Mouse (Mus musculus) testis, postnatal 14 days (tissue): ENCODE data around the gene Fam189a1.

Source experiments
- DNase-seq: peaks from one replicate; pipeline ENCODE4 v3.0.0; 2021; ENCODE audit warnings: low spot score

Fam189a1 gene

DNA sequence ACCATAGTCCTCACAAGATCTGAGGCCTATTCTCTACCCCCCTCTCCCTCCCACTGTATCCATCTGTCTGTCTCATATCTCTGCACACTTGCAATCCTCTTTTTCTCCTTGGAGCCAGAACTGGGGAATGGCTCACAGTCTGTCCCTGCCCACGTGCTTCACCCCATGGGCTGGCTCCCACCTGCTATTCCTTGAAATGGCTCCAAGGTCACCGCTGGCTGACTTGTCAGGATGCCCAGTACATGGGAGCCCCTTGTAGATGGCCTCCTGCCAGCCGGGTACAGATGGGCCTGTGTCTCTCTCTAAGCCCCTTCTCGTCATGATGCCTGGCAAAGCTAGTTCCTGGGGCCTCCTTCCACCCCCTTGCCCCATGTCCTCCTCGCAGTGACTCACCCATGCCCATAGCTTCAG is 428.2 kb downstream of the Fam189a1 start:
- DNase-seq, result peak; percentile 10

DNA sequence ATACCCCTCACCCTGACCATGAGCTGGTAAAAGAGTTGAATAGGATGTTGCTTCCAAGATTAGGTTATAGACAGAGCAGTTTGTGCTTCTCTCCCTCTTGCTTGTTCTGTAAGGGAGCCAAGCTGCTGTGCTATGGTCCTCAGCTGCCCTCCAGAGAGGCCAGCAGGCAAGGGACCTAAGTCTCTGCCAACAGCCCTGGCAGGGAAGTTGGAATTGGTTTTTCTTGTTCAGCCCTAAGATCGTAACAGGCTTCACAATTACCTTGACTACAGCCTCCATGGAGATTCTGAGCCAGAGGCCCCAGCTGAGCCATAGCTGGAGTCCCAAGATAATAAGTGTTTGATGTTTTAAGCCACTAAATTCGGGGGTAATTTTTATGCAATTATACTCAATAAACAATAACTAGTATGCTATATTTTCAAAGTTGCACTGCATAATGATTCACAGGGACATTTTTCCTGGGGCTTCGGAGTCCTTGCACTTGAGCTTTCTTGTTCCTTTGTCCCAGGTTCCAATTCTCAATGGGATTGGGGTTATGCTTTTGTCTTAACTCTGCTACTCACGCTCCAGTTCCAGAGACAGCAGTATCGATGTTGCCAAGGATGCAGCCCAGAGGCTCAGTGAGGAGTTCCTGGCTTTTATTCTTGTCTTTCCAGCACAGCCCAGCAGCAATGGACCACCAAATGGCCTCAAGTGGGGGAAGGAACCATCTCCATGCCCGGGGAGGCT is 430.2 kb downstream of the Fam189a1 start:
- DNase-seq, result no peak

DNA sequence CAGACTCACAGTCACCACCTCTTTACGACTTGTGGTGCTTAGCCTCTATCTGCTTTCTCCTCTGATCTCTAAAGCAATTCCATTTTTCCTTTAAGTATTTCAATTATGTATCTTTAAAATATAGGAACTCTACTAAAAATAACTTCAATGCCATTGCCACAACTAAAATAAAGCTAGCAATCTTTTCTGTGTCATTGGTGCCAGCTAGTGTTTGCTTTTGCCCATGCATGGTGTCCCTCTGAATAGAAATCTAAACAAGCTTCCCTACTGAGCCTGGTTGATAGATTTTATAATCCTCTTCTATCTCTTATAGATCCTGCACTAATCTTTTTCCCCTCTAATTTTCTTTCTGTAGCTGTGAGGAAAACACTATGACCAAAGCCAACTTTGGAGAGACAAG is 432.0 kb downstream of the Fam189a1 start:
- no peak for DNase-seq

DNA sequence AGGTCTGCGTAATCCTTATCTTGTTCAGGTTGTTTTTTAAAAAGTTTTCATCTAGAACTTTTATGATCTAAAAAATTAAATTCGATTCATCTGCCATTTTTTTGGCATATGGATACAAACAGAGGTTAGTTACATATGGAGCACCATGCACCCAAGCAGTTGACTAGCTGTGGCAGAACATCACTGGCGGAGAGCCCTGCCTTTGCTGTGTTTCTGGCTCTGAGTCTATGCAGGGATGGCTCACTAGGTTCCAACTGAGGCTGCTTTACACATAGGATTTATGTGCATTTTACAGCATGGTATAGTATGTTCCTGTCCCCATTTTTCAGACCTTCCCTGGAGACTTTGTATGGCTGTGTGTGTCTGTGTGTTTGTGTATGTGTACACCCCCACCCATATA is 433.1 kb downstream of the Fam189a1 start:
- DNase-seq, result no peak

DNA sequence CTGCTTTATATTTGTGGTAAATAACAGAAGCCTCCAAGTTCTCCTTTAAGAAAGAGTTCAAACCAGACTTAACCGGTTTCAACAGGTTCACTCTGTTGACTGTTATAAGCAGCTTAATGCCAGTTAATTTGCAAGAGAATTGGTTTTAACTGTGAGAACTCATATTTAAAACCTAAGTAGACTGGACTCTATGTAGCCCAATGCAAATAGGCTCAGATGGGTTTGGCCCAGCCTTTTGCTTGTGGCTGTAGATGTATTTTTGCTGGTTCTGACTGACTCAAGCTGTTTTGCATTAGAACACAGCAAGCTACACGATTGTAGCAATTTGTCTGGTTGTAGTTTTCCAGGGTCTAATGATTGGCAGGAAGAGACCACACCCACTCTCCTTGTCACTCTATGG is 440.1 kb downstream of the Fam189a1 start:
- DNase-seq, result no peak

DNA sequence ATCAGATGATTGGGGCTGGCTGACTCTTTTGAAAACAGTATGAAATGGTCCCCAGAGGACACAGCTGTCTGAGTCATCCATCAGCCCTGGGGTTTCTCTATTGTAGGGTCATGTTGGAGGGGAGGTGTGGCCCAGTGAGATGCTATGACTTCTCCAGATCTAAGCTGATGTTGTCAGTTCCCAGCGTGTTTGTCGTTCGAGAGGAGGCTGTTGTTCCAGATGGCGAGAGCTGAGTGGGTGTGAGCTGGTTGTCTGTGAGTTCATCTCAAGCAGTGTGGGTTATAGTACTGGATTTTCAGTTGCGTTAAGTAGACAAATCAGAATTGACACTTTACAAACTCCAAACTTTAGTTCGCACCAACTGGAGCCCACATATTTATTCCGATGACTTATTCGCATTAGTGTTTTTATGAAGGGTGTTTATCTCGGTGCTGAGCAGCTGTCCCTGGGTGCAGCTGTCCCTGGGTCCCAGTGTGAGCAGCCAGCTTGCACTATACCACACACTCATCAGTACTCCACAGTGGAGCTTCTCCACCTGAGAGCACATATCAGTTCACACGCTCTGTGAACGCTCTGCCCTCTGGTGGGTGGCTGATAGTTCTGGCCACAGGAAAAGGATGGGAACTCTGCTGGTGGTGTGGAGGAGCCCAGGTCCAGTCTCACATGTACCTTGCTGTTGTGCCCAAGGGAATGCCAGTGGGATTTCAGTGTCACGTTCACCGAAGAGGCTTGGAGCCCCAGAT is 446.7 kb downstream of the Fam189a1 start:
- DNase-seq, result no peak

DNA sequence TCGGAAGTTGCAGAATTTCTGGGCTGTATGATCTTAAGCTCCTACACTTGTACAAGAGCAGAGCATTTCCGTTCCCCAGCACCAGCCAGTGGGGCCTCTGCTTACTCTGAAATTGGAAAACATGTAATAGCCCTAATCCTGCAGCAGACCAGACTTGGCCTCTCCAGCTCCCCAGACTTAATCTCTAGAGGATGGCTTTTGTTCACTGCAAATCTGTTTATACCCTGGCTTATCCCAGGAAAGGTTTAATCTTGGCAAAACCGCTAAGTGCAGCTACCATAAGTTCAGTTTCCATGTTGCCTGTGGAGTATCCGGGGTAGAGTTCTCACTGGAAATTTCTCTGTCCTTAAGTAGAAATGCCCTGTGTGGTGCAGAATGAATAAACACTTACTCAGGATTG is 448.2 kb downstream of the Fam189a1 start:
- no peak for DNase-seq
